Mouse (Mus musculus) cerebellum, adult 2 months (tissue): ENCODE data around the gene Fhit.

Source experiments
- CTCF ChIP-seq: fragments of 200-500 bp; IDR thresholded peaks from 2 replicates; pipeline ENCODE4 v1.5.1; 2011; ENCODE audit warnings: low read depth, mild to moderate bottlenecking, control low read depth, low read length, moderate library complexity, borderline replicate concordance; ENCODE audit not compliant: insufficient read depth
- POLR2A ChIP-seq: fragments of 200-500 bp; IDR thresholded peaks from 2 replicates; pipeline ENCODE4 v1.6.1; 2011; ENCODE audit warnings: low read length, control low read depth, borderline replicate concordance; ENCODE audit not compliant: insufficient read depth

DNA sequence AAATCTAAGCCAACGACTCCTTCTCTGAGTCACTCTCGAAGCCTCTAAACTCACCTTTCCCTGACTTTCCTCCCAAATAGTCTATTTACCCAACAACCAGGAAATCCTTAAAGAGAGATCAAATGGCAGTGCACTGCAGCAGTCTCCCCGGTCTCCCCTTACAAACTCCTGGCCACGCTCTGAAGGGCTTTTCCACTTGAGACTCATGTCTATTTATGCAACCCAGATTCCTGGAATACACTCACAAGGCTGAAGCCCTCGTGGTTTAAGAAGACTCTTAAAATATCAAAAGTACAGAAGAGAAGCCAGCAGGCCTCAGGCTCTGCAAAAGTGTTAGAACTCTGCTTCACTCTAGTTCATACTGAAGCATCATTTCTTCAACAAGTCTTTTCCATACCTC, 1155.6 kb downstream of the Fhit start:
- TF ChIP-seq CTCF (no peak), POLR2A (no peak)
